Mouse (Mus musculus) limb, embryonic 11.5 days (tissue): ENCODE data around the gene Rnf115. TPM values are rescaled to one million over a fixed set of nuclear protein-coding genes. Genes with fewer than 3 reads are reported as not detected.

ENCODE experiments used
- ATAC-seq: fragments of 200-750 bp; cut with Nextera tagmentation; 2 replicates; pipeline ENCODE4 v1.8.0; 2017; ENCODE audit warnings: low read depth; ENCODE audit not compliant: insufficient number of reproducible peaks, low FRiP score, low TSS enrichment
- DNase-seq: peaks from one replicate; pipeline ENCODE4 v3.0.0-alpha.2; 2015; ENCODE audit warnings: low spot score
- H3K27ac ChIP-seq: fragments of 300-500 bp; sonication (generic); replicated peaks from 2 replicates; pipeline ENCODE4 v1.5.1; 2014; ENCODE audit warnings: low read depth, mild to moderate bottlenecking, low read length
- H3K27me3 ChIP-seq: fragments of 300-500 bp; sonication (generic); 2 replicates; pipeline ENCODE4 v1.6.1; 2014; ENCODE audit warnings: mild to moderate bottlenecking, low read length, mixed read lengths; ENCODE audit not compliant: control insufficient read depth, insufficient read depth
- H3K36me3 ChIP-seq: fragments of 300-500 bp; sonication (generic); 2 replicates; pipeline ENCODE4 v1.6.1; 2014; ENCODE audit warnings: mild to moderate bottlenecking, low read length, moderate library complexity, mixed read lengths; ENCODE audit not compliant: control insufficient read depth, insufficient read depth
- H3K4me1 ChIP-seq: fragments of 300-500 bp; sonication (generic); 2 replicates; pipeline ENCODE4 v1.6.1; 2014; ENCODE audit warnings: low read length, mixed read lengths; ENCODE audit not compliant: control insufficient read depth, insufficient read depth
- H3K4me2 ChIP-seq: fragments of 300-500 bp; sonication (generic); 2 replicates; pipeline ENCODE4 v1.6.1; 2014; ENCODE audit warnings: low read depth, mild to moderate bottlenecking, moderate library complexity; ENCODE audit not compliant: severe bottlenecking
- H3K4me3 ChIP-seq: fragments of 300-500 bp; sonication (generic); 2 replicates; pipeline ENCODE4 v1.5.1; 2014; ENCODE audit warnings: low read depth, low read length
- H3K9ac ChIP-seq: fragments of 300-500 bp; sonication (generic); 2 replicates; pipeline ENCODE4 v1.6.1; 2014; ENCODE audit warnings: mild to moderate bottlenecking, low read length
- H3K9me3 ChIP-seq: fragments of 300-500 bp; sonication (generic); 2 replicates; pipeline ENCODE4 v1.6.1; 2016; ENCODE audit warnings: low read length; ENCODE audit not compliant: control insufficient read depth
- WGBS: fragments of 180-500 bp; shearing (Covaris S2); extraction: QIAGEN DNeasy Blood & Tissue Kit; methylation state at CpG from one replicate; pipeline ENCODE4 v1.1.7; 2014; 5-methylcytosine and 5-hydroxymethylcytosine counted together
- polyA plus RNA-seq: library from polyadenylated mRNA; unstranded; fragments of >200 nt; fragmentation: Nextera tagmentation; extraction: Ambion mirVana; gene quantifications from 2 replicates; pipeline ENCODE4 v1.2.1, GENCODE M21; 2014

Rnf115 gene
- polyA plus RNA-seq, 1 experiment from 2014 or later = 70.0 TPM

DNA sequence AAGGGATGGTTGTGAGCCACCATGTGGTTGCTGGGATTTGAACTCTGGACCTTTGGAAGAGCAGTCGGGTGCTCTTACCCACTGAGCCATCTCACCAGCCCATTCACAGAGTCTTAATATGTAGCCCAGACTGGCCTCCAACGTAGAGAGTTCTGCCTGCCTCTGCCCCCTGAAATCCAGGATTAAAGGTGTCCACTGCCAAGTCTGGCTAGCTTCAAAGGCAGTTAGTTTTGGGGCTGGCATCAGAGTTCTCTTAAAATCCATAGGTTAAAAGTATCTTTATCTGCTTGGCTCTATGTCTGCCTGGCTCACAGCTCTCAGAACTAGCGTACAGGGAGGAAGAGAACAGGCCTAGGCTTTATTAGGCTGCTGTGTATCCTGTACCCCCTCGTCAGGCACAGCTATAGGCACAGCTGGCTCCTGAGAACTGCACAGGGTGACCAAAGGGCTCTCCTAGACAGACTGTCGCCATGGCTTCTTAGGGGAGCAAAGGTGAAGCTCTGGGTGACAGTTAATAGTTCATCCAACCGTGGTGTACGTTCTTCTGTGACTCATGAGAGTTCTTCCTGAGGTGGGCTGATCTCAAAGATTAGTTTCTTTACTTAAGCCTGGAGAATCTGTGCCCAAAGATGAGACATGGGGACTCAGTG lies 111.7 kb downstream of the Rnf115 start:
- Histone ChIP-seq H3K9me3 (no peaks in the 10 kb centered on the region), H3K27me3 (no peaks in the 10 kb centered on the region), H3K4me1 (no peaks in the 10 kb centered on the region), H3K4me3 (no peak overlapping the region), H3K9ac (no peak overlapping the region), H3K4me2 (no peak overlapping the region), H3K27ac (no peak overlapping the region), H3K36me3 (no peaks in the 10 kb centered on the region)
- WGBS = 76% methylated on average over 7 of the region's 7 CpGs
- ATAC-seq = no peak
- no peak for DNase-seq

Other genes starting within 250 kb of the Rnf115 start
- gene Hfe2, start 202.5 kb upstream of the Rnf115 start, polyA plus RNA-seq = 1.7 and 1.8 TPM in 2 replicates
- 54.4 and 57.9 TPM in 2 replicates for gene Txnip, start 169.7 kb upstream of the Rnf115 start, polyA plus RNA-seq
- gene Gm16253, start 150.7 kb upstream of the Rnf115 start, polyA plus RNA-seq = 0.69 and 1.0 TPM in 2 replicates
- gene Polr3gl, start 133.5 kb upstream of the Rnf115 start, polyA plus RNA-seq = 18.8 and 22.8 TPM in 2 replicates
- gene Ankrd34a, start 131.0 kb upstream of the Rnf115 start, polyA plus RNA-seq = 1.5 and 1.7 TPM in 2 replicates
- 5.7 and 6.4 TPM in 2 replicates for gene Lix1l, start 126.5 kb upstream of the Rnf115 start, polyA plus RNA-seq
- 240 and 241 TPM in 2 replicates for gene Rbm8a, start 97.7 kb upstream of the Rnf115 start, polyA plus RNA-seq
- 48.4 and 49.2 TPM in 2 replicates for gene Pex11b, start 92.3 kb upstream of the Rnf115 start, polyA plus RNA-seq
- 0.11 and 0.34 TPM in 2 replicates for gene Gm42957, start 92.2 kb upstream of the Rnf115 start, polyA plus RNA-seq
- gene Itga10, start 82.1 kb upstream of the Rnf115 start, polyA plus RNA-seq = 0.92 and 0.96 TPM in 2 replicates
- 0.31 and 0.45 TPM in 2 replicates for gene Ankrd35, start 57.5 kb upstream of the Rnf115 start, polyA plus RNA-seq
- 41.4 and 42.8 TPM in 2 replicates for gene Pias3, start 31.3 kb upstream of the Rnf115 start, polyA plus RNA-seq
- gene Nudt17, start 19.1 kb upstream of the Rnf115 start, polyA plus RNA-seq = 8.9 and 10.8 TPM in 2 replicates
- gene Polr3c, start within 50 bp of the Rnf115 start, polyA plus RNA-seq = 38.1 and 42.8 TPM in 2 replicates
- gene Pdzk1, start 101.6 kb downstream of the Rnf115 start, polyA plus RNA-seq = not detected in 2 replicates
- 0.20 and 0.21 TPM in 2 replicates for gene Cd160, start 101.7 kb downstream of the Rnf115 start, polyA plus RNA-seq
- gene Gja5, start 177.0 kb downstream of the Rnf115 start, polyA plus RNA-seq = 3.7 and 4.8 TPM in 2 replicates
- 37.0 and 40.7 TPM in 2 replicates for gene Gpr89, start 177.7 kb downstream of the Rnf115 start, polyA plus RNA-seq
- not detected in 2 replicates for gene Gja8, start 198.4 kb downstream of the Rnf115 start, polyA plus RNA-seq